Mouse (Mus musculus): ENCODE data around the gene Cryzl2.

DNA sequence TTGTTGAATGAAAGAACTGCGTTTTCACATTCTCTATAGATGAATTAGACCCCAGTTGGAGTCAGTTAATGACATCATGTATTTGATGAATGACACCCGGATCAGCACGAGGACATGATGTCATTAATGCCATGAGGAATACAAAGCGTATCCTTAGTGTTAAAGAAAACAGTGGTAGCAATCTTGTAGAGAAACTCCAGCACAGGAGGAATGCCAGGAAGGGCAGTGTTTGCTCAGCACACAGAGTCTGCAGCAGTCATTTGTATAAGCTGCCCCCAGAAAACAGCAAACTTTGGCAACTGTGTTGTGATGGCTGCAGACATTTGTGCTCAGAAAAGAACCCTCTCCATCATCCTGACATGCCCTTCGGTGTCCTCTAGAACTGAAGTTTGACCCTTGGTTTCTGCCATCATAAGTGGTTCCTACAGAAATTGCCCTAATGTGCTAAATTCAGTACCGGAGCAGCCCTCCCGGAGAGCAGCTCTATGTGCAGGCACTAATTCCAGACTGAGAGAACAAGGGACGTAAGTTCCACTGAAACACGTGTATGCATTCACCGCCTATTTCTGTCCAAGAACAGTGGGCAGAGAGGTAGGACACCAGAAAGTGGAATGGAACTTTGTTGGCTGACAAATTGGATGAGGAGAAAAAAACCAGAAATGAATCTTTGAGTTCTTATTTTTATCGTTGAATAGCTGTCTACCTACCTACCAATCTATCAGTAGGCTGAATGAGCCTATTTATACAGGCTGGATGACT is 54.5 kb downstream of the Cryzl2 start:
- TF ChIP-seq EP300 (IDR thresholded peaks at IDR 0.05; ENCODE audit: low read depth): no peak
- no peak for TF ChIP-seq CTCF (IDR thresholded peaks at IDR 0.05; ENCODE audit: low read depth)
